Mouse (Mus musculus) thymus, adult 2 months (tissue): ENCODE data around the gene Zfp943. TPM values are rescaled to one million over a fixed set of nuclear protein-coding genes. Genes with fewer than 3 reads are reported as not detected.

Experiments
- DNase-seq: peaks from one replicate; pipeline ENCODE4 v3.0.0; 2021
- H3K27ac ChIP-seq: fragments of 200-500 bp; 2 replicates; pipeline ENCODE4 v1.5.1; 2012; ENCODE audit warnings: low read length, control low read depth; ENCODE audit not compliant: control insufficient read depth, insufficient read depth
- H3K27me3 ChIP-seq: fragments of 200-500 bp; 2 replicates; pipeline ENCODE4 v1.6.1; 2012; ENCODE audit warnings: mild to moderate bottlenecking, low read length, moderate library complexity, mixed read lengths; ENCODE audit not compliant: control insufficient read depth, insufficient read depth
- H3K36me3 ChIP-seq: fragments of 200-500 bp; 2 replicates; pipeline ENCODE4 v1.6.1; 2012; ENCODE audit warnings: mild to moderate bottlenecking, low read length, moderate library complexity; ENCODE audit not compliant: control insufficient read depth, insufficient read depth
- H3K4me1 ChIP-seq: fragments of 200-500 bp; replicated peaks from 2 replicates; pipeline ENCODE4 v1.6.1; 2012; ENCODE audit warnings: low read length; ENCODE audit not compliant: control insufficient read depth, insufficient read depth
- H3K4me3 ChIP-seq: fragments of 200-500 bp; 2 replicates; pipeline ENCODE4 v1.5.1; 2012; ENCODE audit warnings: mild to moderate bottlenecking, low read length, control low read depth, moderate library complexity; ENCODE audit not compliant: control insufficient read depth, insufficient read depth
- CTCF ChIP-seq: fragments of 200-500 bp; IDR thresholded peaks from 2 replicates; pipeline ENCODE4 v1.5.1; 2012; ENCODE audit warnings: mild to moderate bottlenecking, control low read depth, low read length, moderate library complexity, borderline replicate concordance; ENCODE audit not compliant: control insufficient read depth, poor library complexity, insufficient read depth; ENCODE audit errors: extremely low read depth
- POLR2A ChIP-seq: fragments of 200-500 bp; IDR thresholded peaks from 2 replicates; pipeline ENCODE4 v1.6.1; 2012; ENCODE audit warnings: mild to moderate bottlenecking, low read length, control low read depth, moderate library complexity; ENCODE audit not compliant: control insufficient read depth, poor library complexity, insufficient read depth; ENCODE audit errors: extremely low read depth
- polyA plus RNA-seq: library from polyadenylated mRNA; depleted of rRNA; stranded (reverse); fragments of >200 nt; gene quantifications from 2 replicates; pipeline ENCODE4 v1.2.3, GENCODE M21; 2012; rRNA removed

Zfp943 gene
- polyA plus RNA-seq, 1 experiment = 10.3 TPM

- H3K4me1 ChIP-seq = no peaks in the 10 kb centered on the region
- H3K27me3 ChIP-seq = no peaks in the 10 kb centered on the region
- DNase-seq = no peak
- TF ChIP-seq POLR2A = no peak
- TF ChIP-seq CTCF = no peak
- no peak overlapping the region for H3K4me3 ChIP-seq
- no peaks in the 10 kb centered on the region for H3K36me3 ChIP-seq
- H3K27ac ChIP-seq = no peak overlapping the region
These were observed 156.4 kb downstream of the Zfp943 start for GRCm38 (mm10) chr17:22118770-22119169.

Other genes starting within 250 kb of the Zfp943 start
- gene Zfp229, start 231.8 kb upstream of the Zfp943 start, polyA plus RNA-seq = 1.2 and 1.4 TPM in 2 replicates
- 0.19 and 0.35 TPM in 2 replicates for gene Zfp820, start 116.8 kb upstream of the Zfp943 start, polyA plus RNA-seq
- 2.5 and 3.5 TPM in 2 replicates for gene Zfp995, start 52.6 kb upstream of the Zfp943 start, polyA plus RNA-seq
- gene Zfp942, start 88 bp upstream of the Zfp943 start, polyA plus RNA-seq = 5.2 and 5.7 TPM in 2 replicates
- gene Zfp947, start 203.6 kb downstream of the Zfp943 start, polyA plus RNA-seq = 0.06 and 0.18 TPM in 2 replicates